Mouse (Mus musculus) lung, postnatal 0 days (tissue): ENCODE measurements around the gene BC052040.

ENCODE experiments used
- CTCF ChIP-seq: IDR thresholded peaks from 2 replicates; pipeline ENCODE4 v1.5.1; 2016; ENCODE audit warnings: antibody characterized with exemption, mild to moderate bottlenecking
- EP300 ChIP-seq: IDR thresholded peaks from 2 replicates; pipeline ENCODE4 v1.6.1; 2016; ENCODE audit warnings: antibody characterized with exemption, mild to moderate bottlenecking, control low read depth

- TF ChIP-seq EP300 (no peak), CTCF (no peak)
These were observed 177.0 kb downstream of the BC052040 start for GRCm38 (mm10) chr2:115758542-115758941.
